Mouse (Mus musculus) lung, adult 2 months (tissue): ENCODE results near the gene Ndufs7. TPM values are rescaled to one million over a fixed set of nuclear protein-coding genes. Genes with fewer than 3 reads are reported as not detected.
"Not testable (repeated sequence)": the region's sequence is repeated elsewhere in the genome, so short reads cannot be mapped to it uniquely, and the experiment has no call there.

Experiments
- DNase-seq: peaks from one replicate; pipeline ENCODE4 v3.0.0; 2022
- H3K4me1 ChIP-seq: fragments of 200-500 bp; 2 replicates; pipeline ENCODE4 v1.6.1; 2011; ENCODE audit warnings: low read length; ENCODE audit not compliant: control insufficient read depth, insufficient read depth
- H3K4me3 ChIP-seq: fragments of 200-500 bp; replicated peaks from 2 replicates; pipeline ENCODE3; 2011; ENCODE audit warnings: low read depth, mild to moderate bottlenecking, control low read depth, low read length; ENCODE audit errors: extremely low read depth
- CTCF ChIP-seq: fragments of 200-500 bp; IDR thresholded peaks from 2 replicates; pipeline ENCODE4 v1.5.1; 2011; ENCODE audit warnings: mild to moderate bottlenecking, low read length, control low read depth; ENCODE audit not compliant: insufficient read depth
- POLR2A ChIP-seq: fragments of 200-500 bp; IDR thresholded peaks from 2 replicates; pipeline ENCODE4 v1.6.1; 2011; ENCODE audit warnings: low read depth, mild to moderate bottlenecking, control low read depth, low read length, borderline replicate concordance; ENCODE audit errors: extremely low read depth
- WGBS: fragments of 180-500 bp; shearing (Covaris S2); methylation state at CpG from one replicate; pipeline ENCODE4 v1.1.7; 2018; 5-methylcytosine and 5-hydroxymethylcytosine counted together
- polyA plus RNA-seq: library from polyadenylated mRNA; depleted of rRNA; stranded (reverse); fragments of >200 nt; gene quantifications from 2 replicates; pipeline ENCODE4 v1.2.3, GENCODE M21; 2012

The Ndufs7 gene
- polyA plus RNA-seq, 1 experiment, result 421 TPM

GRCm38 (mm10) chr10:80220676-80221075, 28.2 kb upstream of the Ndufs7 start:
- no peak for TF ChIP-seq CTCF
- TF ChIP-seq POLR2A, result no peak
- 59% methylated on average over 6 of the region's 9 CpGs for WGBS
- no peak for DNase-seq
- Histone ChIP-seq H3K4me1 (no peaks in the 10 kb centered on the region; the same call in 1 of the 2 replicates), H3K4me3 (no peak overlapping the region)

- DNase-seq, H3K4me3 ChIP-seq, H3K4me1 ChIP-seq: not testable (repeated sequence)
- WGBS, result 63% methylated on average over 2 of the region's 2 CpGs
Measured at GRCm38 (mm10) chr10:80223137-80223536, 25.8 kb upstream of the Ndufs7 start.

- under 1% methylated on average over 14 of the region's 14 CpGs for WGBS
- H3K4me3 ChIP-seq, result peak overlapping the region; percentile 54
- peaks cover 12% of the 10 kb centered on the region for H3K4me1 ChIP-seq
- TF ChIP-seq CTCF, result no peak
- TF ChIP-seq POLR2A, result peak; percentile 76; the same call in 1 of the 2 replicates
- DNase-seq, result no peak
Measured at GRCm38 (mm10) chr10:80226071-80226415, 22.9 kb upstream of the Ndufs7 start.

- no peak for TF ChIP-seq CTCF
- TF ChIP-seq POLR2A, result 0 out of 2 replicates have a peak, but pooled peaks have one; percentile 2
- DNase-seq, result peak; percentile 98
- WGBS, result 0% methylated on average over 69 of the region's 75 CpGs
- Histone ChIP-seq H3K4me3 (peak within 1 kb of the TSS; percentile 84), H3K4me1 (peaks cover 12% of the 10 kb centered on the region)
Measured at GRCm38 (mm10) chr10:80226416-80227165, 22.3 kb upstream of the Ndufs7 start, which contains the start of gene Mum1. Gene Mum1 (plus strand): TSS chr10:80226434.

DNA sequence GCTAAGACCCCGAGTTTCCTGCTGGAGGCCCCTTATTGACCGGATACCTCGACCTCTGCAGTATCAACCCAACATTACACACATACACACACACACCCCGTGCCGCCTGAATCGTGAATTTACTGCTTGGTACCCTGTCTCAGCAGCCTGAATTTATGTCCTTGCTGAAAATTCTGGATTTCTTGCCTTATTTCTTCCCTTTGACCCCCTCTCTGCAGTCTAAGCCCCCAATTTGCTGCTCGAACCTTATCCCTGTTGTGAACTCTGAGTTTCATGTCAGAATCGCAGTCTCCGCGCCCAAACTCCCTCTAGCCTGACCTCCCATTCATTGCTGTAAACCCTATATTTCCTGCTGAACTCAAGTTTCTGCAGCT, 21.8 kb upstream of the Ndufs7 start:
- DNase-seq, result no peak
- 6% methylated on average over 10 of the region's 10 CpGs for WGBS
- Histone ChIP-seq H3K4me1 (peaks cover 12% of the 10 kb centered on the region), H3K4me3 (peak overlapping the region; percentile 84)
- TF ChIP-seq CTCF (no peak), POLR2A (no peak)

GRCm38 (mm10) chr10:80227877-80228775, 20.8 kb upstream of the Ndufs7 start:
- 46% methylated on average over 15 of the region's 15 CpGs for WGBS
- no peak for TF ChIP-seq CTCF
- no peak for TF ChIP-seq POLR2A
- H3K4me1 ChIP-seq, result peaks cover 12% of the 10 kb centered on the region
- no peak for DNase-seq
- no peak overlapping the region for H3K4me3 ChIP-seq

DNA sequence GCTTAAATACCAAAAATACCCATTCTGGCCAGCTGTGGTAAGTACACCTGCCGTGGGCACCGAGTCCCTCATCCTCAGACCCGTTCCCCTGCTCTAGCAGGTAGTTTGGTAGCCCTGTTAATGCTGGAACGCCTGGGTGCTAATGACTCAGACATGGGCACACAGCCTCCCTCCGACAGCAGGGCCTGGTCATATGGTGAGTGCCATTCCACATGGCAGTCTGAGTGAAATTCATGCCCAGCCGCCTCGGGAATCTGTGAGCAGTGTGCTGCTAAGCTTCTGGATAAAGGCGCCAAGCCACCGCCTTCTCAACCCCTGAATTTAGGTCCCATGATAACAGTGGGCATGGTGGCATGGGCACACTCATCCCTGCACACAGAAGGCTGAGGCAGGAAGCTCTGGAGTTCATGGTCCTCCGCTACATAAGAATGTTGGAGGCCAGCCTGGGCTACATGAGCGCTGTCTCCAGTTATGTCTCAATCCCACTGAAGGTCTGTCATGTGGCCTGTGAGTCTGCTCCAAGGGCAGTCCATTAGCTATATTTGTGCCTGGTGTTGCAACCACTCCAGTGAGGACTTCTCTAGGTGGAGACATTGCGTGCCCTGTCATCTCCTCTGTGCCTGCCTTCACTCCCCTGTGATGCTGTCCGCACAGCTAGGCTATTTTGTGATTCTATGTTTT, 12.6 kb upstream of the Ndufs7 start:
- Histone ChIP-seq H3K4me3 (no peak overlapping the region), H3K4me1 (no peaks in the 10 kb centered on the region)
- DNase-seq, result no peak
- TF ChIP-seq CTCF, result no peak
- no peak for TF ChIP-seq POLR2A
- 94% methylated on average over 13 of the region's 13 CpGs for WGBS

DNA sequence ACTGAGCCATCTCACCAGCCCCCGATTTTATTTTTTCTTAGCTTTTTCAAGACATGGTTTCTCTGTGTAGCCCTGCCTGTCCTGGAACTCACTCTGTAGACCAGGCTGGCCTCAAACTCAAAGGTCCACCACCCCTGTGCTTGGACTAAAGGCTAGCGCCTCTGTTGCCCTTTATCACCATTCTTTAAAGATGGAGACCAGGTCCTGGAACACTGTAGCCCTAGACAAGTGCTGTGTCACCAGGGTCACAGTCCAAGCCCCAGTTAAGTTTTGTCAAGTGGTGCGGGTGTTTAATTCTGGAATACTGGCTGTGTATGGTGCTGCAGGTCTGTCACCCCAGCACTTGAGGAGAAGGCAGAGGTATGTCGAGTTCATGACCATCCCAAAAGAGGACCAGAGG, 11.9 kb upstream of the Ndufs7 start:
- 92% methylated on average over 4 of the region's 4 CpGs for WGBS
- no peak for TF ChIP-seq CTCF
- TF ChIP-seq POLR2A, result no peak

DNA sequence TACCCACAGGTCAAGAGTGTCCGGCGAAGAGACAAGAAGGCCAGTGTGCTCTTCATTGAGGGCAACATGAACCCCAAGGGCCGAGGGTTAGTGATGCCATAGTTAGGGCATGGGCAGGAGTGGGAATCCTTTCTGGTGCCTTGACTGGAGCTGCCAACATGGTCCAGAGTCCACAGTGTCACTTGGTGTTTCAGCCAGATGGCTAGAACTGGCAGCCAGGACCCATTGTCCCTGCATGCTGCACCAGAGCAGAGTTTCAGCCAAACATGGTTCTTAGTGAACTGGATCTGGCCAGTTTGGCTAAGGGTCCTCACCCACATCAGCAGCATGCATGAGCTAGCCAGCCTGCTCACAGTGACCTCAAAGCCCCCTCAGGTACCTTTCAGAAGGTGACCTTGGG, 10.6 kb upstream of the Ndufs7 start:
- DNase-seq, result no peak
- Histone ChIP-seq H3K4me3 (no peak overlapping the region), H3K4me1 (no peaks in the 10 kb centered on the region)
- TF ChIP-seq CTCF (no peak), POLR2A (no peak)
- 97% methylated on average over 3 of the region's 3 CpGs for WGBS

More for the DNA sequence above, 11.9 kb upstream of the Ndufs7 start:
- H3K4me3 ChIP-seq, result no peak overlapping the region
- H3K4me1 ChIP-seq, result no peaks in the 10 kb centered on the region
- no peak for DNase-seq

GRCm38 (mm10) chr10:80239791-80240190, 9.1 kb upstream of the Ndufs7 start:
- no peak overlapping the region for H3K4me3 ChIP-seq
- no peaks in the 10 kb centered on the region for H3K4me1 ChIP-seq
- TF ChIP-seq CTCF (no peak), POLR2A (no peak)
- DNase-seq, result no peak
- WGBS, result 77% methylated on average over 6 of the region's 6 CpGs
